Mouse (Mus musculus): ENCODE measurements at regions not wholly inside any gene's neighbourhood (a gene's known extent, or its start where the extent isn't known, plus 50 kb on each side); places are given as distances from the start of the nearest gene placed in this dataset.

DNA sequence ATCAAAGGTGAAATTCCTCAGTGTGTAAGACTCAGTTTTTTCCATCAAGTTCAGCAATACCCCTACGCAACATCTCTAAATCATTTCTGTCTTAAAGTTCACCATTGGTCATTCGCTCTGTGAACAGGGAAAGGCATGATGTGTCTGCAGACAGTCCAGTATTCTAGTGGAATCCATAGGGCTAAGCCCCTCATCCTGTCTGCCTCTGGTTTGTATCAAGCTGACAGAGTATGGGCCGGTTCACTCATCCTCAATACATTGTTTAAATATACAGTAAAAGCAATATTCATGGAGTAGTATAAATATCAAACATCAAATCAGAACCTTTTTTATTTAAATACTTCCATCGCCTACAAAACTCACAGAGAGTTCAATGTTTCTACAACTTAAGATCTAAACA lies 152.9 kb upstream of the Paip1 start:
- DNase-seq, result no peak

GRCm38 (mm10) chr13:119277308-119277948 lies 151.0 kb upstream of the Paip1 start:
- no peak for DNase-seq

GRCm38 (mm10) chr13:119279449-119279848 lies 149.0 kb upstream of the Paip1 start:
- DNase-seq, result no peak

DNA sequence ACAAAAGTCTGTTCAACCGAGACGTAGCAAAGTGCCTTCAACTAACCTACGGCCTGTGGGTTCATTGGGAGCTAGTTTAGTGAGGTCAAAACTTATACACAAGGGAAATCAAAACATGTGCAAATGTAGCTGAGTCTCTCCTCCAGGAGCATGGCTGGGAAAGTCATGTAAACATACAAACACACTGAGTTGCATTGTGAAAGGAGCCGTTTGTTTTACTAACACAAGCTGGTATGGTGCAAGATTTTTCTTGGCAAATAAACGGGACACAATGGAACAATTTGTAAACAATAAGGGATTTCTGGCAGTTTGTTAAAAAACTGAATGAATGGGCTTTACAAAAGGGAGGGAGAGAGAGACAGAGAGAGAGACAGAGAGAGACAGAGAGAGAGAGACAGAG lies 147.8 kb upstream of the Paip1 start:
- DNase-seq, result no peak

DNA sequence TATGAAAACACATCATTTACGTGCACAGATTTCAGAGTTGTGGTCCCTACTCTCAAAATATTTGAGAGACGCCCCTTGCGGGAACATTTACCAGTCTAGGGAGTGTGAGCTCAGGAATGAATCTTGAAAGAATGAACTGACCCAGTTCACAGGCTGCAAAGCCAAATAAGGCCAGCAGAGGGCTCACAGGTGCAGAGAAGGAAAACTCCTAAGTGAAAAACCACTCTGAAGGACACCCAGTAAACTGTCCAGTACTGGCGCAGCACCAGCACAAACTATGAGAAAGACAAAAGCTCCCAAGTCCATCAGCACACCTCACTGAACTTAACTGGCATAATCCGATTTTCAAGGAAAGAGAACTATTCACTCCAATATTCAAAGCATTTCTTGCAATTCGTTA lies 145.0 kb upstream of the Paip1 start:
- peak; percentile 66 for DNase-seq

DNA sequence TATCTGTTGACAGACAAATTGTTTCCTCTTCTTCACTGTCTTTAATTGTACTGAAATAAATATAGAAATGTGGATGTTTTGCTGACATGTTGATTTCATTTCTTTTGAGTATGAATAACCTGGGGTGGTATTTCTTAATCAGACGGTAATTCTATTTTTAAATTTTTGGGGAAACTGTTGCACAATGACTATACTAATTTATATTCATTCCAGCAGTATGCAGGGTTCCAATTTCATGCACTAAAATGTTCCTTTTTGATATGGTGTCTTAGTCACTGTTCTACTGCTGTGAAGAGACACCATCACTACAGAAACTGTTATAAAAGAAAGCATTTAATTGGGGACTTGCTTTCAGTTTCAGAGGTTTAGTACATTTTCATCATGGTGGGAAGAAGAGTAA lies 119.2 kb upstream of the Paip1 start:
- no peak for DNase-seq

DNA sequence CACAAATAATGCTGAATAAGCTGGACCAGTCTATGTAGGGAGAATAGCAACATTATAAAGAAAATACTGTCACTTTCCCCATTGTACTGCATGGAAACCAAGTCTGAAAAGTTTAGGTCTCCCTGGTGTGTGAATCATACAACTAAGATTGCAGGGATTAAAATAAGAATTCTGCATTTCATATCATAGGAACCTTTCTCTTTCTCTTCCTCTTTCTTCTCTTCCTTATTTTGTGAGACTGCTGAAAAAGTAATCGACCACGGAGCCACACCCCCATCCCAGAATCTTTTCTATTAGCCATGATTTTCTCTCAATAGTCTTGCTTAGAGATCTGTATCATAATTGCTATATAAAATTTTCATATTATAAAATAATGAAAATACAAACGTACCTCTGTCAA lies 118.4 kb upstream of the Paip1 start:
- DNase-seq, result no peak

- no peak for DNase-seq
These were observed 114.0 kb upstream of the Paip1 start for GRCm38 (mm10) chr13:119314356-119314755.

- no peak for DNase-seq
These were observed 110.0 kb upstream of the Paip1 start for GRCm38 (mm10) chr13:119318358-119318757.

DNA sequence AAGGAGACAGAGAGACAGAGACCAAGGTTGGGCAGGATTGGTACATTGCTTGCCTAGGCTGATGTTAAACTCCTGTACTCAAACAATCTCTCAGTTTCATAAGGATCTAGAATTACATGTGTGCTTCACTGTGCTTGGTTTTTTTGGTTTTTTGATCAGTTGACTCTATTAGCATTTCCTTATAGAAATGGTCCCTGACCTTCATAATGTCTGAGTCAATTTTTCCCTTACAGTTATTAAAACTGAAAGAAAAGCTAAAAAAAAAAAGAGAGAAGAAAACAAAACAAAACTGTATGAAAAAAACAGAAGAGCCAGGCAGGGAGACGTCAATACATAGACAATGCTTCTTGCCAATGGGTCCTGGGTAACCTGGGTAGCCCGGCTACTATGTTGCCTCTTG lies 102.9 kb upstream of the Paip1 start:
- DNase-seq, result no peak

DNA sequence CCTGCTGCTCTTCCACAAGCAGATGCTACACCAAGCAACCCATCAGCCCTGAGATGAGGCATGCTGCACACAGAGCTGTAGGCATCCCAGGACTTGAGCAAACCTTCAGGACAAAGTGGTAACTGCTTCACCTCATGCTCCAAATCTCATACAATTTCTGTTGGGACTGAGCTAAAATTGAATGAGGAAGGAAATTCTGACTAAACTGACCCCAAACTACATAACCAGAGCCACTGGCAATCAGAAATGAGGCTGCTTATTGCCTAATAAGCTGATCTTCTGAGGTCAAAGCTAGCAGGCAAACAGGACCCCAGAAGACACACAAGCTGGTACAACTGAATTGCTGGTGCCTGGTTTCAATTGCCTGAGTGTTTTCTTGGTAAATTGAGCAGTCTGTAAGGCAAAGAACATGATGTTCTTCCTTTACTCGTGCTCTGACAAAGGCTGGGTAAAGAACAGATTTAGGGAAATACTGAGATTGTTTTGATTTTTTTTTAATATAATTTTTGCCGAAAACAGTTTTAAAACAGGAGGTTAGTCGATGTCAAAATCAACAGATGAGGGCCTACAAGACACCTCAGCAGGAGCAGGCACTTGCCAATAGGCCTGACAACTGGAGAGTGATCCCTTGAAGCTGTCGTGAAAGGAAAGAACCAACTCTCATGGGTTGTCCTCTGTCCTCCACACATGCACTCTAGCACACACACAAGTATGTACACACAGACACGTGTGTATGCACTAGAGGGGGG lies 101.3 kb upstream of the Paip1 start:
- DNase-seq, result no peak

- DNase-seq, result no peak
These were observed 99.7 kb upstream of the Paip1 start for GRCm38 (mm10) chr13:119328731-119329130.

- no peak for DNase-seq
These were observed 96.6 kb upstream of the Paip1 start for GRCm38 (mm10) chr13:119331815-119332214.

DNA sequence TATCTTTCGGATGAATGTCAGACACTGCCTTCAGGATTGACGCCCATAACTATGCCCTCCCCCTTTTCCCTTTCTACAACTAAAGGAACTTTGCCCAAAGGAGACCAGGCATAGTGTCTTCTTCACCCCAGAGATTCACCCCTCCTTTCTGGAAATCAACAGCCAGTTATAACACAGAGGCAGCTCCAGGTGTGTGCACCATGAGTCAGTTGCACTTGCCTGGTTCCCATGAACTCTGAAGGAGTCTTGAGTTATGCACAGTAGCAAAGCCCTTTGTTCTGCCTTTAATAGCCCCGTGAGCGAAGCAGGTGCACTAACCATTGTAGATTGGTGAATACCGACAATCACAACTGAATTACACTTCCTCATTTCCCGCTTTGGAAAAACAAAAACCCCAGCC lies 94.5 kb upstream of the Paip1 start:
- no peak for DNase-seq

DNA sequence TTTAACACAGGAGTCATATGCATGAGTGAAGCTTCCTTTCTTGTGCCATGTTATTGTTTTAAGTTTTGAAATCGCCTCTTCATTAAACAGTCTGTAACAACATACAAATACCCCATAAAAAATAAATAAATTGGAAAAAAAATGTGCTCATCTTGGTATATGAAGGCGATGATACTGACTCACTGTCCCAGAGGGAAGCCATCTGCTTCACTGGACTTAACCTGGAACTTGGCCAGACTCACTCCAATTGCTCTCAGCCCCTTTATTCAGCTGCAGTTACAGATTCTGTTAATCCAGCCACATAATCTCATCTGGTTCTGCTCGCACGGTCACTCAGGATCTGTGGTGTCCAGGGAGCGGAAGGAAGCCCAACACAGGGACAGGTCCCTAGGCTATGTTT lies 90.5 kb upstream of the Paip1 start:
- DNase-seq, result no peak

- no peak for DNase-seq
These were observed 89.4 kb upstream of the Paip1 start for GRCm38 (mm10) chr13:119339016-119339415.

GRCm38 (mm10) chr13:119339762-119340161 lies 88.6 kb upstream of the Paip1 start:
- no peak for DNase-seq

DNA sequence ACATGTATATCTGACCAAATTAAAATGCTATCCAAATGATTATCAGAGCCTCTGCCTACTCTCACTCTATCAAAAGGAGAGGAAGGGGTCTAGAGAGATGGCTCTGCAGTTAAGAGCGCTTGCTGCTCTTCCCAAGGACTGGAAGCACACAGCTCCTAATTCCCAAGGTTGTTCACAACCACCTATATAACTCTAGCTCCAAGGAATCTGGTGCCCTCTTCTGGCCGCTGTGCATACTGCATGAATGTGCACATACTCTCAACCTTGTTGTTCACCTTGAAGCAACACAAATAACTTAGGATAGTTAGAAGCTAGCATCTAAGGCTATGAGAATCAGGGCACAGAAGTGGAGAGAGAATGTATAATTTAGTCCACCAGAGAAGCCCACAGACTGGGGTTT lies 86.6 kb upstream of the Paip1 start:
- DNase-seq, result peak; percentile 40

DNA sequence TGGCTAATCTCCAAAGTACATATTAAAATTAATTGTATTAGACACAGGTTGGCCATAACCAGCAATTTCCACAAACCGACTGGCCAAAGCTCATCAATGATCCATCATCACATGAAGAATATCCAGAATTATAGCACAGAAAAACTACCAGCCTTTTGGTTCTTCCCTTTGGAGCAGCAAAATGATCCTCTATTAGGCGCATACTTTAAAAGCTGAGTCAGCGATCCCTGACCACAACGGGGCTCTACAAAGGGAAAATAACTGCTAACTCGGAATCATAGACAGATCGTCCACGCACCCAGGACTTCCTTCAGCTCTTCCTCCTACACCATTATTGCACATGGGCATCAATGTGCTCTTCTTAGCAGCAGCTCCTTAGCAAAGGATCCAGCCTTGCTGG lies 85.6 kb upstream of the Paip1 start:
- DNase-seq, result no peak

DNA sequence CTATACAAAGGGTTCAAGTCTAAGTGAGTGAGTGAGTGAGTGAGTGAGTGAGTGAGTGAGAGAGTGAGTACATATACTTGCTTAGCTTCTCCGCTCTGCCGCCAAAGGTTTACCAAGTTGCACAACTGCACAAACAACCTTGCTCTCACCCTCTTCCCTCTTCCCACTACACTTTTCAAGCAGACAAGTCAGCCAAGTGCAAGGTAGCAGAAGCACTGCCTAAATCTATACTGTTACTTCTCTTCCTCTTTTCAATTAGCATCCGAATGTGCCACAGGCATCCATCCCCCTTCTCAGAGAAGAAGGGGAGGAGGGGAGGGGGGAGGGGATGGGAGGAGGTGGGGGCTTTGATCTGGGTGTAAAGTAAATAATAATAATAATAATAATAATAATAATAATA lies 80.4 kb upstream of the Paip1 start:
- DNase-seq, result no peak

DNA sequence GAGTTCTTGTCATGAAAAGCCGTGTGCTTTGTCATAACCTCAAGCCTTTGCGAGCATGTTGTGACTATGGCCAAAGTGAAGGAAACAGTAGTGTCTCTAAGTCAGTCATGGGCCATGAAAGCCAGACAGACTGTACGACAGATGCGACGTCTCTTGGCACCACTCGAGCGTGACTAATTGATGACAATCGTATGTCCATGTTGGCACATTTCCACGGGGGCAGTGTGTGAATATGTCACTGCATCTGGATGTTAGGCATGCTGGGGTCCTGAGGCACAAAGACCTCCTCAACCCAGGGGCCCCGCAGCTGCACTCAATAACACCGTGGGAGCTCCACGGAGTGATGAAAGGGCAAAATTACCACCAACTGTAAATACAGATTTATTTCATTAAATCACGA lies 77.1 kb upstream of the Paip1 start:
- DNase-seq, result peak; percentile 37

GRCm38 (mm10) chr13:119358696-119359095 lies 69.7 kb upstream of the Paip1 start:
- DNase-seq, result no peak

DNA sequence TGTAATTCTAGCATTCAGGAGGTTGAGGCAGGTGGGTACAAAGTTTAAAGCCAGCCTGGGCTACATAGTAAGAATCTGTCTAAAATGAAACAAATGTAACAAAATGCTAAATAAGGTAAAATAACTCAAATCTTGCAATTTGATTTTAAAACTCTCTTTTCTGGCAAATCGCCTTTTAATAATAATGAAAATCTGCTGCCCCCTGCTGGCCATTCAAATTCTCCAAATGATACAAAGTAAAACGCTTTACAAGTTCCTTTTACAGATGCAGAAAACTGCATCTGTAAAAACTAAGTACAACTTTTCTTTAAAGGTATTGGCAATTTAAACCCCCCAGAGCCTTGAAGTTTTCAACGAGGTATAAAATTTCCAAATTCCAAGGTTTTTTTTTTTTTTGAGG lies 65.0 kb upstream of the Paip1 start:
- peak; percentile 40 for DNase-seq

DNA sequence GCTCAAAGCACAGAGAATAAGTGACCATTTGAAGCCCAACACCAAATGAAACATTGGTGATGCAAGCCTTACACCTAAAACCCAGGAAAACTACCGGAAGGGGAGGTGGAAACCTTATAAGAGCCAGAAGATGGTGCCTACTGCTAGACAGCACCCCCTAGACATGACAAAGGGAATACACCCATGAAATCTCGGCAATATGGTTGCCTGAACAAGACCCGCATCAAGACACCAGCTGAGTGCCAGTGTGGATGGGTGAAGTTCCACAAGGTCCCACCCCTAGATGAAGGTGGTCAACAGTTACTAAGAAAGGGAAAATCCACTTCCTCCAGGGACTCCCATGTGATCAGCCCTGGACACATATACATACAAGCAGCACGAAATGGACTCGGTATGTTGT lies 64.2 kb upstream of the Paip1 start:
- no peak for DNase-seq

GRCm38 (mm10) chr13:119367544-119367943 lies 60.9 kb upstream of the Paip1 start:
- DNase-seq, result no peak

All from kidney, postnatal 14 days (tissue).